Mouse (Mus musculus) CD4-positive naive resting alpha-beta T cell, adult 57 days (primary cell): ENCODE measurements around the gene Gm12794. TPM values are rescaled to one million over a fixed set of nuclear protein-coding genes. Genes with fewer than 3 reads are reported as not detected.

Experiments used
- total RNA-seq: library from RNA; stranded (reverse); gene quantifications from one replicate; pipeline ENCODE4 v1.2.4, GENCODE M21; 2023

Gene Gm12794
- not detected for total RNA-seq

GRCm38 (mm10) chr4:101940107-101940506 is at the start of gene Gm12794:
TSS of gene Gm12794 (plus strand) at chr4:101940407.

GRCm38 (mm10) chr4:101893656-101894420 is 46.4 kb upstream of the Gm12794 start, which contains the start of gene C130073F10Rik:
TSS of gene C130073F10Rik (minus strand) at chr4:101893789.

GRCm38 (mm10) chr4:101908821-101909220 is 31.4 kb upstream of the Gm12794 start, which contains the start of gene Gm12800:
TSS of gene Gm12800 (plus strand) at chr4:101909121.

GRCm38 (mm10) chr4:101980949-101981348 is 40.7 kb downstream of the Gm12794 start, which contains the start of gene Gm12790:
TSS of gene Gm12790 (minus strand) at chr4:101981049.

GRCm38 (mm10) chr4:101986326-101986725 is 46.1 kb downstream of the Gm12794 start, which contains the start of gene Gm12789:
TSS of gene Gm12789 (plus strand) at chr4:101986626.

Other genes with a start within 250 kb of the Gm12794 start
- gene Lepr, start 223.0 kb upstream of the Gm12794 start, total RNA-seq: 0.27 TPM
- gene B020004J07Rik, start 96.4 kb upstream of the Gm12794 start, total RNA-seq: not detected
- gene C130073F10Rik, start 46.6 kb upstream of the Gm12794 start, total RNA-seq: not detected
- gene Gm12800, start 31.3 kb upstream of the Gm12794 start, total RNA-seq: not detected
- gene Gm12790, start 40.6 kb downstream of the Gm12794 start, total RNA-seq: not detected
- gene Gm12789, start 46.2 kb downstream of the Gm12794 start, total RNA-seq: not detected
- 166 TPM for gene Pde4b, start 147.1 kb downstream of the Gm12794 start, total RNA-seq